Comparison of ENCODE assay signal across 10 mouse cellular contexts in the genomic region with DNA sequence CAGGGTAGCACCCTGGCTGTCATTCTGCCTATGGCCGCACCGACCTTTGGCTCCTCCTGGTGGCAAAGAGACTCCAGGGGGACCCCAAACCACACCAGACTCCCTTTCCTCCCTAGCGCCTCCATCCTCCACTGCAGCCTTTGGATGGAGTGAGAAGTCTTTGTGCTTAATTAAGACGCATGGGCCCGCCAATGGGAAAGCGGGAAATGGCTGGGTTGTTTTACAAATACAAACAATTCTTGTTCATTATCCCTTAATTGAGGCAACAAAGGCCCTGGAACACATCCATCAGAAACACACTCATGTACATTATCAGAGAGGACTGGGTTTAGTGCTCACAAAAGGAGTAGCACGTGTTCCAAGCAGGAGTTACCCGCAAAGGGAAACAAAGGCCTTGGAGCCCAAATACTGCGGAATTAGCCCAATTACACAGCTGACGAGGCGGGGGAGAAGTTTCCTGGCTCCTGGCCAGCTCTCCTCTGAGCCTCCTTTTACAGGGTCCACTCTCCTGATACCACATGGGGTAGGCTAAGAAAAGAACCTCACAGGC.
DNase-seq lines count a peak whose midpoint lies in the region; ATAC-seq and TF ChIP-seq lines count a peak whose summit lies in the region.
"Had no signal": no experiment of that assay in that cellular context is flagged by ENCODE, and none has a peak within 500 bp of the region (broad histone marks: within the 10 kb centered on the region; RNA-seq: fewer than 3 reads in every experiment).

No protein-coding gene starts in this region.

- H3K4me3 ChIP-seq in liver, embryonic 14.5 days (ENCODE audit: insufficient read depth in 1 of 2, low read depth in 2 of 2, low read length in 2 of 2) = no peak overlapping the region
- H3K4me3 ChIP-seq in embryonic facial prominence, embryonic 14.5 days (ENCODE audit: low read depth, low read length) = no peak overlapping the region
- no peak overlapping the region for H3K4me3 ChIP-seq in hindbrain, embryonic 15.5 days
- H3K4me3 ChIP-seq: erythroblast, embryonic 14.5 days had no signal

- peak; percentile 45; the same call in 1 of the 2 replicates for TF ChIP-seq CTCF in liver, embryonic 14.5 days (IDR thresholded peaks at IDR 0.05; ENCODE audit: low read depth)

- ATAC-seq in liver, embryonic 14.5 days (ENCODE audit: insufficient read depth) = no peak
- ATAC-seq in embryonic facial prominence, embryonic 14.5 days (ENCODE audit: low read depth) = no peak
- 0 out of 2 replicates have a peak, but pooled peaks have one; percentile 31 for ATAC-seq in hindbrain, embryonic 15.5 days (ENCODE audit: low FRiP score, low read depth)

- no peak overlapping the region for H3K9ac ChIP-seq in liver, embryonic 14.5 days (replicated peaks)
- H3K9ac ChIP-seq in embryonic facial prominence, embryonic 14.5 days (ENCODE audit: low read depth, low read length) = no peak overlapping the region
- no peak overlapping the region for H3K9ac ChIP-seq in hindbrain, embryonic 15.5 days

- 33% methylated on average over 11 of the region's 11 CpGs for WGBS in liver, embryonic 14.5 days (ENCODE audit: insufficient replicate concordance)
- 31% methylated on average over 11 of the region's 11 CpGs for WGBS in embryonic facial prominence, embryonic 14.5 days
- WGBS in hindbrain, embryonic 15.5 days = 20% methylated on average over 11 of the region's 11 CpGs

- no peak for TF ChIP-seq EP300 in liver, embryonic 14.5 days (IDR thresholded peaks at IDR 0.05; ENCODE audit: low read depth)

- no peaks in the 10 kb centered on the region for H3K9me3 ChIP-seq in liver, embryonic 14.5 days (ENCODE audit: control insufficient read depth, low read length)
- no peaks in the 10 kb centered on the region for H3K9me3 ChIP-seq in embryonic facial prominence, embryonic 14.5 days (ENCODE audit: control insufficient read depth, low read length)
- no peaks in the 10 kb centered on the region for H3K9me3 ChIP-seq in hindbrain, embryonic 15.5 days

- DNase-seq in liver, embryonic 14.5 days (ENCODE audit: low read depth in 3 of 3, low spot score in 3 of 3) = no peak
- DNase-seq in liver = no peak
- peak; percentile 44 for DNase-seq in embryonic facial prominence, embryonic 14.5 days (ENCODE audit: low spot score)
- peak; percentile 92 for DNase-seq in retina, postnatal 1 day
- no peak for DNase-seq in spleen, adult 18-20 months
- DNase-seq in layer of hippocampus, adult 11-12 months (ENCODE audit: low spot score) = no peak
- DNase-seq in ovary, postnatal 36 days (ENCODE audit: low spot score) = no peak

- H3K27me3 ChIP-seq in liver, embryonic 14.5 days (ENCODE audit: control insufficient read depth, insufficient read depth, low read length) = no peaks in the 10 kb centered on the region
- H3K27me3 ChIP-seq in embryonic facial prominence, embryonic 14.5 days (replicated peaks; ENCODE audit: control insufficient read depth, insufficient read depth, low read length) = no peaks in the 10 kb centered on the region; the same call in 1 of the 2 replicates
- H3K27me3 ChIP-seq in hindbrain, embryonic 15.5 days = peaks cover 21% of the 10 kb centered on the region; the same call in 1 of the 2 replicates

- H3K27ac ChIP-seq in liver, embryonic 14.5 days = no peak overlapping the region
- H3K27ac ChIP-seq in embryonic facial prominence, embryonic 14.5 days (replicated peaks; ENCODE audit: low read depth, low read length) = no peak overlapping the region
- no peak overlapping the region for H3K27ac ChIP-seq in hindbrain, embryonic 15.5 days (replicated peaks)
- H3K27ac ChIP-seq: macrophage had no signal

- no peaks in the 10 kb centered on the region for H3K36me3 ChIP-seq in liver, embryonic 14.5 days (replicated peaks; ENCODE audit: control insufficient read depth, insufficient read depth, low read depth)
- H3K36me3 ChIP-seq in embryonic facial prominence, embryonic 14.5 days (ENCODE audit: control insufficient read depth, insufficient read depth, low read length) = no peaks in the 10 kb centered on the region
- H3K36me3 ChIP-seq in hindbrain, embryonic 15.5 days = no peaks in the 10 kb centered on the region

- H3K4me1 ChIP-seq in liver, embryonic 14.5 days (replicated peaks; ENCODE audit: control insufficient read depth in 2 of 2, insufficient read depth in 2 of 2, low read length in 1 of 2) = no peaks in the 10 kb centered on the region
- peaks cover 3% of the 10 kb centered on the region; the same call in 1 of the 2 replicates for H3K4me1 ChIP-seq in embryonic facial prominence, embryonic 14.5 days (ENCODE audit: control insufficient read depth, insufficient read depth, low read length)
- H3K4me1 ChIP-seq in hindbrain, embryonic 15.5 days (replicated peaks) = peaks cover 11% of the 10 kb centered on the region

- H3K4me2 ChIP-seq in liver, embryonic 14.5 days (ENCODE audit: low read depth) = no peak overlapping the region
- H3K4me2 ChIP-seq in embryonic facial prominence, embryonic 14.5 days (ENCODE audit: low read depth, low read length) = no peak overlapping the region
- H3K4me2 ChIP-seq in hindbrain, embryonic 15.5 days = no peak overlapping the region

Comparison
In these comparisons a context has a peak if more than half of its experiments do, and no peak if none do; other contexts are left out.
1. DNase-seq: peak in embryonic facial prominence, embryonic 14.5 days (single experiment) and retina, postnatal 1 day (single experiment); none in liver, embryonic 14.5 days (0 of 3), liver (single experiment), spleen, adult 18-20 months (0 of 2), layer of hippocampus, adult 11-12 months (single experiment) and ovary, postnatal 36 days (single experiment).